Mouse (Mus musculus): ENCODE measurements around the gene Nfib.

GRCm38 (mm10) chr4:82266066-82266619 lies 439.4 kb downstream of the Nfib start:
- TF ChIP-seq POLR2A (IDR thresholded peaks at IDR 0.05; ENCODE audit: borderline replicate concordance, insufficient read depth, low read length) (no peak), CTCF (IDR thresholded peaks at IDR 0.05; ENCODE audit: borderline replicate concordance, insufficient read depth, low read depth, low read length) (no peak)
